Mouse (Mus musculus) CH12.LX (cell line): ENCODE results near the gene Plekhj1.

Source experiments
- EP300 ChIP-seq: IDR thresholded peaks from 2 replicates; pipeline ENCODE4 v1.6.1; 2011; ENCODE audit warnings: low read length, improper control_type of control experiment
- MYC ChIP-seq: IDR thresholded peaks from 2 replicates; pipeline ENCODE4 v1.6.1; 2011; ENCODE audit warnings: low read depth, mild to moderate bottlenecking, improper control_type of control experiment, low read length
- USF2 ChIP-seq: conservative IDR thresholded peaks from 2 replicates; pipeline ENCODE4 v1.6.1; 2011; ENCODE audit warnings: low read depth, low read length, improper control_type of control experiment

- no peak for TF ChIP-seq EP300
- no peak for TF ChIP-seq MYC
- TF ChIP-seq USF2 = no peak
Observed at GRCm38 (mm10) chr10:80836949-80837379, 38.5 kb upstream of the Plekhj1 start.
